Mouse (Mus musculus) adrenal gland, adult 8-10 months (tissue): ENCODE results near the gene Cpsf4l. TPM values are rescaled to one million over a fixed set of nuclear protein-coding genes. Genes with fewer than 3 reads are reported as not detected.

Source experiments
- DNase-seq: peaks from one replicate; pipeline ENCODE4 v3.0.0; 2022
- total RNA-seq, 4 experiments: library from RNA; stranded (reverse); gene quantifications; 2 replicates each; pipeline ENCODE4 v1.2.4; 2022

Cpsf4l gene
- total RNA-seq, 4 experiments from 2014 or later = 0.43 to 1.00 (median 0.75) TPM

- DNase-seq = no peak
Measured at GRCm38 (mm10) chr11:113699643-113700042, 10.2 kb downstream of the Cpsf4l start.

- DNase-seq = no peak
Measured at GRCm38 (mm10) chr11:113698013-113698545, 11.7 kb downstream of the Cpsf4l start.

DNA sequence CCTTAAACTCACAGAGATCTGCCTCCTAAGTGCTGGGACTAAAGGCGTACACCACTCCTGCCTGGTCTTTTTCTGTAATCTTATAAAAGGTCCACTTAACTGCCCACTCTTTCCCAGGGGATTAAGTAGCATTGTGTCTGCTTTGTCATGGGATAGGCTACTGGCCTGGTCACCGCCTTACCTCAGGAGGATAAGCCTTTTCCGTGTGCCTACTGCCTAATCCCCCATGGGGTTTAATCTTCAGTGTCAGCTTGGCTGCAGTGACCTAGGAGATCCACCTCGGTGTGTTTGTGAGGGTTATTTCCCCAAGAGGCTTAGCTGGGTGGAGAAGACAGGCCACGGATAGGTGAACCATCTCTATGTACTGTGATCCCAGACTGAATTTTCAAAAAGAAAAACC, 12.2 kb downstream of the Cpsf4l start:
- no peak for DNase-seq

- no peak for DNase-seq
Measured at GRCm38 (mm10) chr11:113691851-113692250, 18.0 kb downstream of the Cpsf4l start.

- DNase-seq = no peak
Measured at GRCm38 (mm10) chr11:113691318-113691717, 18.5 kb downstream of the Cpsf4l start.

- DNase-seq = no peak
Measured at GRCm38 (mm10) chr11:113690506-113690905, 19.3 kb downstream of the Cpsf4l start.

DNA sequence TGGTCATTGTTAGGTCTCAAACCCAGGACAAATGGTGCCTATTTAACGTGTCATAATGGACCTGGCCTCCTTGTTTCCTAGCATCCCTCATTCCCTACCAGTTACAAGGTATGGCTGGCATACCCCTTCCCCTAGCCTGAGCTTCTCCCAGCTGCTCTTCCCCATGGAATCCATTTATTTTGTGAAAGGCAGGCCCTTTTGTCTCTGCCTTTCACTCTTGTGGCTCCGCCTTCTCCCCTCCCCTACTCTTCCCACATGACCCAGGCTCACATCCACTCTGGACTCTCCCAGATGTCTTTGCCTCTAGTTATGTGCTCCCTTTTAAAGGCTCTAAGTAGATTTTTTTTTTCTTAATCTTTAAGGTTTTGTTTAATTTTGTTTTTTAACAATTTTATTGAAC, 22.8 kb downstream of the Cpsf4l start:
- DNase-seq = no peak

DNA sequence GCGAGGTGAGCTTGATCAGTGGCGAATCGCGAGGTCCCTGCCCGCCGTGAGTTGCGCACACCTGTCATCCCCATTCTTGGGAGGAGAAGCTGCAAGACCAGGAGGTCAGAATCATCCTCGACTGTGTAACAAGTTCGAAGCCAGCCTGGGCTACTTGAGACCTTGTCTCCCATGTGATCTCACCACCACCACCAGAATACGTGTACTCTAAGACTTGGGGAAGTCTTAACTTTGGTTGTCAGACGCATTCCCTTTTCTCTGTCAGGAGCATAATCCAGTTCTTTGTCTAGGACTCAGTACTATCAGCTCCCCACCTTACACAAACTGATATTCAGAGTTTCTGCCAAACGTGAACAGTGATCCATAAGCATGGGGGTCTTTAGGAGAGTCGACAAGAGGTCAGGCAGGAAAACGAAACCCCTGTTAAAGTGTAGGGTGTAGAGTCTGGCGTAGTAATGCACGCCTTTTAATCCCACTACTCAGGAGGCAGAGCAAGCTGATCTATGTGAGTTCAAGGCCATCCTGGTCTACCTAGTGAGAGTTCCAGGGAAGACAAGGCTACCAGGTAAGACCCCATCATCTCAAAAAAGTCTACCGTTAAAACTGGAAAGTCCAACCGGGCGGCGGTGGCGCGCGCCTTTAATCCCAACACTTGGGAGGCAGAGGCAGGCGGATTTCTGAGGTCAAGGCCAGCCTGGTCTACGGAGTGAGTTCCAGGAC, 24.9 kb downstream of the Cpsf4l start:
- no peak for DNase-seq

DNA sequence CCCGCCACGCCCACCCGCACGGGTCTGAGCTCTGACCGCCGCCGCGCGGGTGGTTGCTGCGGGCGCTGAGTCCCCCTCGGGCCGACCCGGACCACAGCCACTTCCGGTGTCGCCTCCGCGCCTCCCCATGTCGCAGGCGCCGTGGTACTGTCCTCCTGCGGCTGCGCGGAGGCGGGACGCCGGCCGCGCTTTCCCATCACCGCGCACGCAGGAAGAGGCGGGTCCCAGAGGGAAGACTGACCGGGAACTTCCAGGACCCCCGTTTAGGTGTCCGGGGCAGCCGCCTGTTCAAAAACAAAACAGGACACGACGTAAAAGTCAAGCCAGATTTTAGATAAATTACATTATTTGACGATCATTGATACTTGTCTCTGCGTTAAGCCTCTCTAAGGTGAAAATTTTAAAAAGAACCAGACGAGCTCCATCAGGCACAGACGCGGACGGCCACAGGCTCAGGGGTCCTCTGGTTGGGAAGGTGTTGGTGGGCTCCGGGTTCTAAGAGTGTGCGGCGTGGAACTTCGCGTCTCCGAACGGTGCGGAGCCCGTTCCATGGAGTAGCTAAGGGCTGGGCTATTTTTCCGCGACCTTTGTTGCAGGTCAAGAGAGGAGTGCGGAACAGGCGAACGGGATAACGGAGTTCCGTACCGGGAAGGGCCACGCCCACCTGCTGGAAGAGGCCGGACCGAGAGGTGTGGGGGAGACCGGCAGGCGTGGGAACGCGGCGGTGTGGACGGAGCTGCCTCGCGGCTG, 25.7 kb downstream of the Cpsf4l start, which contains the start of the genes Fam104a and D11Wsu47e:
Gene Fam104a, minus strand, starts transcription at position 199 of the 750 bp plus-strand sequence.
Gene D11Wsu47e, plus strand, starts transcription at position 456 of the 750 bp plus-strand sequence.
- DNase-seq = peak; percentile 93

DNA sequence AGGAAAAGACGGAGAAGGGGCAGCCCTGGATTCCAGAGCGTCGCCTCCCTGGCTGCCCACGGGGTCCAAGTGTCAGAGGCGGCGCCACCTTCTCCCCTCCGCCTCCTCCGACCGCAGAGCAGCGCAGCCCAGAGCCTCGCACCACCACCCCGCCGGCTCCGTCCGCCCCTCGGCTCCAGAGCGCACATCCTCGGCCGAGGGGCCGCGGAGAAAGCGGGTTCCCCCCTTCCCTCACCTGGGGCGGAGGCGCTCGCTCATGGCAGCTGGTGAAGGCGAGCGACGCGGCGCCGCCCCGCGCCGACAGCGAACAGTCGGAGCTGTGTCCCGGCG, 26.2 kb downstream of the Cpsf4l start:
- no peak for DNase-seq

GRCm38 (mm10) chr11:113682897-113683626, 26.8 kb downstream of the Cpsf4l start:
- peak; percentile 67 for DNase-seq

DNA sequence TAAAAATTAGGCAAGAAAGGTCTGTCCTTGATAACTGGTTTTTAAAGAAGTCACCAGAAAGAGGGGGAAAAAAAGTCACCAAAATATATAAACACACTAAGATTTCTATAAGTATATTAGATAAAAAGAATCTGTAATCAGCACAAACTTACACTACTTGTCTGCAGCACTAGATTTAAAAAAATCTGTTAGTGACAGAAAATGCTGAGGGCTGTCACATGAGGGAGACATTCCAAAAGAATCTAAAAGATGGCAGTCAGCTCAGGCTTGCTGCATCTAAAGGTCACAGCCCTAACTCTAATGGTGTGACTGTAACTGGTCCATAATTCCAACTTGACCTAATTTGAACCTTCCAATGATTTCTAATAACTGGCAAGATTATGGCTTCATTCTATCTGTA, 27.8 kb downstream of the Cpsf4l start:
- DNase-seq = no peak

GRCm38 (mm10) chr11:113680954-113681353, 28.9 kb downstream of the Cpsf4l start:
- no peak for DNase-seq

DNA sequence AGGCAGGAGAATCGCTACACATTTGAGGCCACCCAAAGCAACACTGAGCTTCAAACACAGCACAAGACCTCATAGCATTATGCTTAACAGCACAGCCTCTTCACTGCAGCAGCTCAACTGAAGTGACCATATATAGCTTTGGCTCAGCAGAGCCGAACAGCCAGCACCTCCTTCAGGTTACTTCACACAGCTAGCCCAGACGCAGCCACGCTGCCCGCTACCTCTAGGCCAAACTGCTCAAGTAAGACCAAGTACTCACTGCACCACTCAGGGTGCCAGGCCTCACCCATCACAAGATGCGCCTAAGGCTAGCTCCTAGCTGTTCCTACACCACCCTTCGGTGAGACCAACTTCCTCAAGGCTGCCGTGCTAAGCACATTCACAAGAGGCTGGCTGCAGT, 31.4 kb downstream of the Cpsf4l start:
- no peak for DNase-seq

GRCm38 (mm10) chr11:113677378-113677777, 32.4 kb downstream of the Cpsf4l start:
- DNase-seq = no peak

DNA sequence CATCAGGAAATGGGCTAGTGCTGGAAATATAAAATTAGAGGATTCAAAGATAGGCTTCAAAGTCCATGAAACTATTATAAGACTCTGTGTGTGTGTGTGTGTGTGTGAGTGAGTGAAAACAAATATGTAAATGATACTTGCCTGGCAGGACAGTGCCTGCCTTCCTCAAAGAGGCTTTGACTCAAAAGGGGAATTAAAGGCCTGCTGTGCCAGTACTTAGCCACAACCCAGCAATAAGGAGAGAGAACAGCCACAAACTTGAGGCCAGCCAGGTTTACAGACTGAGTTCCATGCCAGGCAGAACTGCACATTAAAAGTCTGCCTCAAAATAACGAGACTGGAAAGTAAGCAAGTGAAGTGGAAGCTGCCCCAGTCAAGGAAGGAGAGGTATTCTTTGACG, 33.0 kb downstream of the Cpsf4l start:
- no peak for DNase-seq

DNA sequence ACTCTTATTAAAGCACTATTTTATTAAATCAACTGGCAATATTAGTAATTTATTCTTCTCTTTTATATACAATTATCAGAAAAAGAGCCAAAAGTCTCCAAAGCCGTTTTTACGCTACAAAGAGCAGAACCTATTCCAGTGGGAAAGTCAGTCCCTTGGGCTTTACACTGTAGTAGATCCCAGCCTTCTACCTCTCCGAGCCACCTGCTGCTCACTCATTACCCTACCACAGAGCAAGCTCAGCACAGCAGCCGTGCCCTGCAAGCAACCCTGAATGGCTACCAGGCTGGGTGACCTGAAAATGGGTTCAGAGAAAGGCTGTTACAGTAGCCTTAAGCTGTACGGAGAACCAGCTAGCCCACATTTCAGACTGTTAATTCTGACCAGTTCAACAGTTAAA, 35.2 kb downstream of the Cpsf4l start:
- DNase-seq = no peak

DNA sequence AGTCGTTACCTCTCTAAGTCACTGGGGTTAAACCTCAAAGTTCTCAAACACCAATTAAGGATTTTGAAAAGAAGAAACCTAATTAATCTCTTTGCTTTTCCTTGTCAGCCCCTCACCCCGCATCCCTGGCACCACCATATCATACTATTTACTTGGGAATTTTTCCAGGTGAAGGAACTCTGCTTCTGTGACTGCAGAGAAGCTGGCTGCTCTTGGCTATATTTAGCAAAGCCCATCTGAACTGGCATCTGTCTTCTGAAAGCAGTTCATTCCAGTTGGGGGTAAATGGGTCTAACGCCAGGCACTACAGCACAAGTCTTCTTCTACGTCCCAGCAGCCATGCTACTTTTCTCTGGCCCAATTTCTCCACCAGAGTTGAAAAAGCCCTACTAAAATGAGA, 36.2 kb downstream of the Cpsf4l start:
- no peak for DNase-seq

DNA sequence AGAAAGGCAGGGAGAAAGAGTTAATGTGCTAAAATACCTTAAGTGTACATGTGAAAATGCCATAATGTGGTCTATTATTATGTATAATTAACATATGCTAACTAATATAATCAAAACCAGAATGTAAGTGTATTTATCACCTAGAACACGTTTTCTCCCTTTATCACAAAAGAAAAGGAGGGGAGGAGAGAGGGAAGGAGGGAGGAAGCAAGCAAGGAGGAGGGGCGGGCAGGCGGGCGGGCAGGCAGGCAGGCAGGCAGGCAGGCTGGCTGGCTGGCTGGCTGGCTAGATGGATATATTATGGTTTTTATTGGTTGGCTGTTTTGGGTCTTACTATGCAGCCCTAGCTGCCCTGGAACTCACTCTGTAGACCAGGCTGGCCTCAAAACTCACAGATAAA, 40.1 kb downstream of the Cpsf4l start:
- no peak for DNase-seq

DNA sequence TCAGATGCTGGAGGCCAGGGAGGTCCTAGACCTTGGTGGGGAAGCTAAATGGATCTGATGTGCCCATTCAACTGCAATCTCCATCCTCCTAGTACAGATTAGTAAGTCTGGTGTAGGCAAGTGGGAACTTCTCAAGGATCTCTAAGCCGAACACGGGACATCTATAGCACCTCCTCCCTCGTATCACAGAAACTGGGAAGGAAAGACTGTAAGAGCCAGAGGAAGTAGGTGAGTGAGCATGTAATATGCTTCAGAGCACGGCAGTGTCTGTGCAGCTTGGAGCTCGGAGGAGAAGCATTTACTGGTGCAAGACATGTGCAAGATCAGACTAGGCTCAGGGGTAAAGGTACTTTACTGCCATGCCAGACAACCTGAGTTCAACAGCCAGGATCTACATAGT, 41.0 kb downstream of the Cpsf4l start:
- DNase-seq = no peak

GRCm38 (mm10) chr11:113667704-113668103, 42.1 kb downstream of the Cpsf4l start:
- DNase-seq = no peak

DNA sequence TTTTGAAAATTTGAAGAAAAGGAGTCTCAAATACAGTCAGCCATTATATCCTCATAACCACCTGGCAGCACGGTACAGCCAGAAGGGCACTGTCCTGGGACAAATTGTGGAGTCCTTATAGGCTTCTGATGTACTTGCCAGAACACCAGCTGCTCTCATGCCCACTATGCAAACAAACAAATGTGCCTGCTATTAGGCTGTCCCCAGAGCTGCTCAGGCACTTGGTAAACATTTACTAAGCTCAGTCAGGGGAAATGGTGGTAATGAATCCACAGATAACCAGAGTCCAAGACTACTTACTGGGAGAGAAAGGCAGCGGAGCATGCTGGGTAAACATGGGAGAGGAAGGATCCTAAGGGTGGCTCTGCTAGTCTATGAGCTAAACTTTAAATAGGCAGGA, 42.7 kb downstream of the Cpsf4l start:
- DNase-seq = no peak

- DNase-seq = no peak
Measured at GRCm38 (mm10) chr11:113666648-113667047, 43.2 kb downstream of the Cpsf4l start.
